Mouse (Mus musculus): ENCODE measurements around the gene Arhgef17.

- TF ChIP-seq CTCF (IDR thresholded peaks at IDR 0.05; ENCODE audit: extremely low read depth, insufficient read length, insufficient replicate concordance, low read depth, low read length): no peak
- TF ChIP-seq POLR2A (IDR thresholded peaks at IDR 0.05; ENCODE audit: low read depth, low read length): no peak
Observed at GRCm38 (mm10) chr7:100924200-100924599, 7.7 kb downstream of the Arhgef17 start.

All from small intestine, adult 2 months (tissue).